Mouse (Mus musculus): Measurements from ENCODE around the gene Nolc1.
A peak's percentile ranks its signal among the peaks of the same experiment; 100 is the strongest.

Gene Nolc1

GRCm38 (mm10) chr19:46075616-46076607 lies at the start of gene Nolc1:
Nolc1 (plus strand) TSS chr19:46075863.
- DNase-seq = peak; percentile 99

DNA sequence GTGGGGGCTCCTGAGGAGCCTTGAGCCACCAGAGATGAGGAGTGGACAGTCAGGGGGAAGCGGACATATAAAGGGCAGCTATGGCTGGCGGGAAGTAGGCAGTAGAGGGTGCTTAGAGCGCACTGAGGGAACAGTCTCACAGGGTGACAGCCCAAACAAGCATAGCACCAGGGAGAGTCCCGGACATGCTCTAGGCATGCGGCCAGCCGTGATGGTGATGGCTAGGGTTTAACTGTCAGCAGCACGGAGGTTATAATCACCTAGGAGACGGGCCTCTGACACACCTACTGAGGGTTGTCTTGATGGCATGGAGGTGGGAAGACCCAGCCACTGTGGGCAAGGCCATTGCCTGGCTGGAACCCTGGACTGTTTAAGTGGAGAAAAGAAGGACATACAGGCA lies 49.1 kb upstream of the Nolc1 start:
- no peak for DNase-seq

DNA sequence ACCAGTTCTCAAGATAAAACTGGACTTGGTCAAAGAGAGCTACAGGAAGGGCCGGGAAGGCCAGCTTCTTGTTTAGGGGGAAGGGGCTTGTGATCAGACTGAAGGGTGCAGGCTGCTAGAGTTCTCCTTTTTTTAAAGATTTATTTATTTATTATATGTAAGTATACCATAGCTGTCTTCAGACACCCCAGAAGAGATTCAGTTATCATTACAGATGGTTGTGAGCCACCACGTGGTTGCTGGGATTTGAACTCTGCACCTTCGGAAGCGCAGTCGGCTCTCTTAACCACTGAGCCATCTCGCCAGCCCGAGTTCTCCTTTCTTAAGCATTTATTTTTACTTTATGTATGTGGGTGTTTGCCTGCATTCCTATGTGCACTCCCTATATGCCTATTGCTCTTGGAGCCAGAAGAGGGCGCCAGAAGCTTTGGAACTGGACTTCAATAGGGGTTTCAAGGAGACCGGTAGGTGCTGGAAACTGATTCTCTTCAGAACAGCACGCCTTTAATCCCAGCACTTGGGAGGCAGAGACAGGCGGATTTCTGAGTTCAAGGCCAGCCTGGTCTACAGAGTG lies 46.8 kb upstream of the Nolc1 start:
- no peak for DNase-seq

- no peak for DNase-seq
Measured at GRCm38 (mm10) chr19:46029652-46030051, 46.0 kb upstream of the Nolc1 start.

- no peak for DNase-seq
Measured at GRCm38 (mm10) chr19:46030196-46030983, 45.3 kb upstream of the Nolc1 start.

- DNase-seq = no peak
Measured at GRCm38 (mm10) chr19:46031689-46032432, 43.8 kb upstream of the Nolc1 start.

GRCm38 (mm10) chr19:46032731-46033510 lies 42.7 kb upstream of the Nolc1 start:
- no peak for DNase-seq

- no peak for DNase-seq
Measured at GRCm38 (mm10) chr19:46033911-46034310, 41.8 kb upstream of the Nolc1 start.

GRCm38 (mm10) chr19:46035971-46036370 lies 39.7 kb upstream of the Nolc1 start:
- no peak for DNase-seq

DNA sequence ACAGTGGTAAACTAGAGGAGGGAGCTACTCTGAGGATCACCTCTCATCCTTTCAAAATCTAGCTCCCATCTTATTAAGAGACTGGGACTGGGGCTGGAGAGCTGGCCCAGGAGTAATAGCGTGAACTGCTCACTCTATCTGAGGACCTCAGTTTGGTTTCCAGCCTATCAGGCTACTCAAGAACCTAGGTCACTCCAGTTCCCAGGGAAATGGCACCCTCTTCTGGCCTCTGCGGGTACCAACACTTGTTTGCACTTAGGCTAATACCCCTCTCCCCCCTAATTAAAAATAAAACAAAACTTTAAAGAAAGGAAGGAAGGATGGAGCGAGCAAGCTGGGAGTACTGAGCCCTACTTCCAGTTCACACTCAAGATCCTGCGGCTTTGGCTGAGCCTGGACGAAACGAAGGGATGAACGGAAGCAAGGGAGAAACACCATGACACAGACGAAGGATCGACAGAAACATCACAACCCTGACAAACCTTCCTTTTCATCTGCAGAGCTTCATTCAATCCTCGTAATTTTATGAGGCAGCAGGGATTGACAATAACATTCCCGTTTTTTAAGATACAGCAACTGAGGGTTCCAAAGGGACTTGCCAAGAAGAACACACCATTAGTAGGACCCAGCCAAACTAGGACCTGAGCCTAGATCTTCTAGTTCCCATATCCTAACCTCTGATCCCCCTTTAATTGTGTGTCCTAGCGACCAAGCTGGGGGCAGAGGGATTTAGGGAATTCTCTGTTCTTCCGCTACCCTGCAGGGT lies 39.0 kb upstream of the Nolc1 start:
- DNase-seq = peak in 1 of 2 experiments; percentile 57

DNA sequence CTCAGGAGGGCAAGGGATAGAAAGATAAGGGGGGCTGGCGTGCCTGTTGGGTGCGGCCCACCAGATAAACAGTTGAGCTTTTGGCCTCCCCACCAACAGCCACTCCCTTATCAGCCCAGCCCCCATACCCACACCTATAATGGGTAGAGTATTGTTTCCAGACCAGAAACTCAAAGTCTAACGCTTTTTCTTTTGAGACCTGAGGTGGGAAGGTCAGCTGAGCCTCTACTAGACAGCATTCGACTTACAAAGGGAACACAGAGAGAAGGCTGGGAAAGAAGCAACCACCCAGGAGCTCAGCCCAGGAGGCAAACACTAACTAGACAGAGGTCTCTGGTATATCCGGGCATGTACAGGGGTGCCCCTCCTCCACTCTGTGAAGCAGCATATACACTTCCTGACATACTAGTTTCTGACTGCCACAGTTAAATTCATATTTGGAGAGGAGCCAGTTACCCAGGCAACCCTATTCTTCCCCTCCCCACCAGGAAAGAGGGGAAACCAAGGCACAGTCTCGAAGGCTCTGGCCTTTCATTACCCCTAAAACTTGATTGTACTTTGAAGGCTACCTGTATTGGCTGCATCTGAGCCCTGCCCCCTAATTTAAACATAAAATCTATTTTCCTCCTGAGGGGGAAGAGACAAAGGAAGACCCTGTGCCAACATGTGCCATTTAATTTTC lies 38.3 kb upstream of the Nolc1 start:
- no peak for DNase-seq

- no peak for DNase-seq
Measured at GRCm38 (mm10) chr19:46037925-46038850, 37.5 kb upstream of the Nolc1 start.

DNA sequence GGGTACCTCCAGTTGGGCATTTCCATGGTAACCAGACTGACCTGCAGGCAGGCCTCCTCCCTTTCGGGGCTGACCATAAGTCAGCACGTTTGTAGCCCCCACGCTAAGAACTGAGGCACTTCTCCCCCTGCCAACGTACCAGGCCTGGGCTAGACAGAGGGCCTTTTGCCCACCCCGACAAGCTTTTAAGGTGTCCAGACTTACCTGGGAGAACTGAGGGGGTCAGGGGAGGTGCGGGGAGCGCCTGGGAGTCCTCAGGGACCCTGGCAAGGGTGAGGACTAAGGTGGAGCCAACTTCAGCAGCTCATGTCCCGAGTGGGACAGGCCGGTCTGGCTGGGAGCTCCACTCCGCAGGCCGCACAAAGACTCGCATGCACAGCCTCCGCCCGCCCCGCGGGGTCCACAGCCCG lies 36.8 kb upstream of the Nolc1 start:
- DNase-seq = no peak

- DNase-seq = peak; percentile 90 to 96
Measured at GRCm38 (mm10) chr19:46039478-46039877, 36.2 kb upstream of the Nolc1 start.

- no peak for DNase-seq
Measured at GRCm38 (mm10) chr19:46040149-46040902, 35.3 kb upstream of the Nolc1 start.

- DNase-seq = no peak
Measured at GRCm38 (mm10) chr19:46041299-46041932, 34.2 kb upstream of the Nolc1 start.

DNA sequence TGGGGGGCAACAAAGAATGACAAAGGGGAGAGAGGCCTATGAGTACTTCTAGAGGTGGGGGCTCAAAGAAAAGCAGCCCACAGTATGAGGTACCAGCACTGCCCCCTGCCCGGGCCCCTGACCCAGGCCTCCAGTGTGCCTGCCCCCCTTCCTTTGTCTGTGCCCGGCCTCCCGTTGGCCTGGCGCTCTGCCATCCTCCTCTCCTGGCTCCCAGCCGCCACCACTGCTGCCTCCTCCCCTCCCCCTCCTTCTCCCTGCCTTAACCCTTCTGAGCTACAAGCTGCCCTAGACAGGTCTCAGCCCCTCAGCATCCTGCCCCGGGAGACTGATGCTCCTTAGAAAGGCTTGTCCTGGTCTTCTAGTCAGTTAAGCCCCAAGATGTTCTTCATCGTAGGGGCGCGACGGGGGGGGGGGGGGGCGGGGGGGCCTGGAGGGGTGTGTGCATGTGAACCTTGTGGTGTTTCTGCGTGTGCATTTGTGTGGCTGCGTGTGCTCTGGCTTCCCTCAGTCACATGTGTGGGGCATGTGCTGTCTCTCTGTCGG lies 33.7 kb upstream of the Nolc1 start:
- DNase-seq = peak; percentile 93 to 97
